Mouse (Mus musculus) spleen, postnatal 14 days (tissue): ENCODE measurements around the gene Gcsh.

Experiments
- DNase-seq, 2 experiments: peaks; one replicate each; pipeline ENCODE4 v3.0.0; 2021 to 2022; ENCODE audit warnings: low spot score in 2 of 2

Gene Gcsh

DNA sequence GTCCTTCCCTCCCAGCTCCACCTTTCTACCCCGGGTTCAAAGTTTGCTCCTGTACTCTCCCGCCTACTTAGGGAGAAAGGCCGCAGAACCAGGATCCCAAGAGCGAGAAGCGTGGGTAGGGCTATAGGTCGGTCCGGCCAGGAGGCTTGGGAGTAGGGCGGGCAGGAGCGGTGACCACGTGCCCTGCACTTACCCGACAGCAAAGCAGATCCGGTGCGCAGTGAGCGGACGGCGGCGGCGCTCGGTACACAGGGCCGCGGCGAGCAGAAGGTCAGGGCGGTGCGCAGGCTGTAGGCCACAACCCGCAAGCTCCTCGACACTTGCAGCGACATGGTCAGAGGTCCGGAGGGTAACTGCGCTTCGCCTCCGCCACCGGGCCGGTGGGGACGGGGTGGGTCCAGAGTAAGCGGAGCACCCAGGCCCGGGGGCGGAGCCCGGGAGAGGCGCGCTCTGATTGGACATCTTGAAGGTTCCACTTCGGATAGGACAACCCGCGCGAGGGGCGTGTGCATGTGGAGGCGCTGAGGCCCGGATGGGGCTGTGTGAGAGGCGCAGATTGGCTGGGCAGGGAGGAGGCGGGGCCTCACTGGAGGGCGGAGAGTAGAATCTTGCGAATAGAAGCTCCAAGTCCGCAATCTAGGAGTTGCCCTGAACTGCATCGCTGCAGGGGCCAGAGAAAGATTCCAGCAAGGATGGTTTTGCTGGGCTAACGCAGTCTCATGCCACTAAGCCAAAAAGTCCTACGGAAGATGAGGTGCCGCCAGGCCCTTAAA, at the start of gene Gcsh:
Gene Gcsh (minus strand): TSS at position 443 of the 773 bp plus-strand sequence.
- DNase-seq: peak; percentile 89 to 93

GRCm38 (mm10) chr8:117039843-117040242, 46.5 kb upstream of the Gcsh start:
- no peak for DNase-seq

DNA sequence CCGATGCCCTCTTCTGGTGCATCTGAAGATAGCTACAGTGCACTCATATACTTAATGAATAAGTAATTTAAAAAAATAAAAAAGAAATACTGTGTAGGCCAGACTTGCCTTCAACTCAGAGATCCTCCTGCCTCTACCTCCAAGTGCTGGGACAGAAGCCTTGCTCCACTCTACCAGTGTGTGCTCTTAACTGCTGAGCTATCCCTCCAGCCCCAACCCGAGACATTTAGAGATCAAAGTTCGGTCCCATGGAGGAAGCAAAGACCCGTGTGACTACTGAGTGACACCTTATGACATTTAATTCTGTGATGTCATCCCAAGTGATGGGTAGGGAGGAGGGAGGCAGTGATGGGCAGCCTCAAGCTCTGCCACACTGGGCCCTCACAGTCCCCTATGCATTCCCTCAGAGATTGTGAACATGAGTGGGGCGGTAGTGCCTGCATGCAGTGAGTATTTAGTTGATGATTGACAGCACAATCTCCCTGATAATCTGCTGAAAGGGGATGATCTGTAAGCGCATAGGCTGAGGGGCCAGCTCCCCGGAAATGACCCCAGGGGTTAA, 44.1 kb upstream of the Gcsh start:
- DNase-seq: no peak

- DNase-seq: no peak
These were observed 40.1 kb upstream of the Gcsh start for GRCm38 (mm10) chr8:117033393-117033792.

GRCm38 (mm10) chr8:117032609-117033008, 39.3 kb upstream of the Gcsh start:
- no peak for DNase-seq

GRCm38 (mm10) chr8:117031476-117031875, 38.1 kb upstream of the Gcsh start:
- no peak for DNase-seq

- DNase-seq: no peak
These were observed 35.3 kb upstream of the Gcsh start for GRCm38 (mm10) chr8:117028686-117029085.

- no peak for DNase-seq
These were observed 34.3 kb upstream of the Gcsh start for GRCm38 (mm10) chr8:117027601-117028000.

- no peak for DNase-seq
These were observed 29.1 kb upstream of the Gcsh start for GRCm38 (mm10) chr8:117022297-117022993.

- no peak for DNase-seq
These were observed 26.3 kb upstream of the Gcsh start for GRCm38 (mm10) chr8:117019323-117020275.

DNA sequence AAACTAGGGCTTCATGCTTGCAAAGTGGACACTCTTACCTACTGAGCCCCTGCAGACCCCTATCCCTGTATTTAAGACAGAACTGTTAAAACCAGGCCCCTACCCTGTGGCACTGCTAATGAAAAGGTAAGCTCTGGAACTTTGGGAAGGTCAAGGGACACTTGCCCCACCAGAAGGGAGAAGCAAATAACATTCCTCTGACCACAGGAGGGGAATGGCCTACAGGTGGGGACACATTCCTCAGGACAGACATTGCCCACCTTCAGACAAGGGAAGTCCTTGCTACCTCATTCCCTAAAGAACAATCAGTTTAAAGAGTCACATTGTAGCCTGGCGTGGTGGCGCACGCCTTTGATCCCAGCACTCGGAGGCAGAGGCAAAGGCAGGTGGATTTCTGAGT, 24.6 kb upstream of the Gcsh start:
- DNase-seq: no peak

DNA sequence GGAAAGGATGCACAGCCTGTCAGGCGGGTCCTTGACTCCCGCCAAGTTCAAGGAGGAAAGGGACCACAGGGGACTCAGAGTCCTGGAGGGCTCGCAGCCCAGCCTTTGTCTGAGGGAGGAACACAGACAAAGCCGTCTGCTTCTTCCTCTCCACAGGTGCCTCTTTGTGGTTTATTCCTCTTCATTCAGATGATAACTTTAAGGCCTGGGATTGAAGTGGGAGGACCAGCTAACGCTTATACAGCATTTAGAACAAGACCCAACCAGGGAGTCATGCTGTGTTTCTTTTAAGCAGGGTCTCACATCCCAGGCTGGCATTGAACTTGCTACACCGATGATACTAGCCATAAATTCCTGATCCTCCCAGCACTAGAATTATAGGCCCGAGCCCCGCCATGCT, 23.7 kb upstream of the Gcsh start:
- no peak for DNase-seq

DNA sequence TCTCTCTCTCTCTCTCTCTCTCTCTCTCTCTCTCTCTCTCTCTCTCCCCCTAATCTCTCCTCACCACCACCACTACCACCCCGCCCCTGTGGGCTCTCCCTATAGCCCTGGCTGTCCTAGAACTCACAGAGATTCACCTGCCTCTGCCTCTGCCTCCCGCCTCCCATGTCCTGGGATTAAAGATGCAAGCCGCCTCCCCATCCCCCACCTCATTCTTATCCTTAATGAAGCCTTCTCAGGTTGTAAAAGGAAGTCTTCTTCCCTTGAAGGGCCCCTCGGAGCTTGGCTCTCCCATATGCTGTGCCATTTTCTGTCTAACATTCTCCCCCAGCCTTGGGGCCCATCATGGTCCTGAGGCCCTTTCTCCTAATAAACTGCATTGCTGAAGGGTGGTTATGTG, 22.3 kb upstream of the Gcsh start:
- no peak for DNase-seq

DNA sequence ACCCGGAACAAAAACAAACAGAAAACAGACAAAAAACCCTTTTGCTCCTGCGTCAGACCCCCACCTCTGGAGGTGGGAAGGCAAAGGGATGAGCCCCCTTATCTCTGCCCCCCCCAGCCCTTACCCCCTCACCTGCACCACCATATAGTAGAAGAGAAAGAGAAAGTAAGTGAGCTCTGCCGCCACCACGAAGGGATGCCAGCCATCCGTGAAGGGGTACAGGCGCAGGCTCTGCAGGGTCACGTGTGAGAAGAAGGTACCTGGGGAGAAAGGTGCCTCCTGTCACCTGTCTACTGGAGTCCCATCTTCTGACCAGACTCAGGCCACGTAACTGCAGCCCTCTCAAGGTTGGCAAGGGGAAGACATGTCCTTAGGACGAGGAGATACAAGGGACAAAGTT, 18.0 kb upstream of the Gcsh start:
- DNase-seq: no peak

DNA sequence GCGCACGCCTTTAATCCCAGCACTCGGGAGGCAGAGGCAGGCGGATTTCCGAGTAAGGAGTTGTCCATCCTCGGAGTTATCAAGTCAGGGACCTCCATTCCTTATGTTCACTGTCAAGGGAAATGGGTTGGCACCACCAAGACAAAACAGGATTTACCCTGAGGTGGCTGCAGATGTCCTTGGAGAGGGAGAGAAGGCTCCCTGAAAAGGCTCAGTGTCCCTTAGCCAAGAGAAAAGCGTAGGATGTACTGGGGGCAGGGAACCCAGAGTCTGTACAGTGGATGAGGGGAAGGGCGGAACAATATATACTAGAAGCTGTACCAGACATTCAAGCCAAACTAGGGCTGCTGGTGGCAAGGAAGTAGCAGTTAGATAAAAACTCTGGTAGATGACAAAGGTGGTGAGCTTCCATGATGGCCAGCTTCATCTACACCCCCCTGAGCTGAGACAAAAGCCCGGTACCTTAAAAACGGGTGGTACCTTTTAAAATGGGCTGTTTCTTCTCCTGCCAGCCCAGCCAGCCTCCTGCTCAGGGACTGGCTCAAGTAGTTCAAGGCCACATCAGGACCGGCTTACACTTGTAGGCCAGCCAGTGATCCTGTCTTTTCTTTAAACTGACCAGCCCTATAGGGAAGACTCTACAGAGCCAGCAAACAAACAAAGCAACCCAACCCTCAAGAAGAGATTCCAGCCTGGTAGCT, 829 bp upstream of the Gcsh start:
- DNase-seq: no peak

DNA sequence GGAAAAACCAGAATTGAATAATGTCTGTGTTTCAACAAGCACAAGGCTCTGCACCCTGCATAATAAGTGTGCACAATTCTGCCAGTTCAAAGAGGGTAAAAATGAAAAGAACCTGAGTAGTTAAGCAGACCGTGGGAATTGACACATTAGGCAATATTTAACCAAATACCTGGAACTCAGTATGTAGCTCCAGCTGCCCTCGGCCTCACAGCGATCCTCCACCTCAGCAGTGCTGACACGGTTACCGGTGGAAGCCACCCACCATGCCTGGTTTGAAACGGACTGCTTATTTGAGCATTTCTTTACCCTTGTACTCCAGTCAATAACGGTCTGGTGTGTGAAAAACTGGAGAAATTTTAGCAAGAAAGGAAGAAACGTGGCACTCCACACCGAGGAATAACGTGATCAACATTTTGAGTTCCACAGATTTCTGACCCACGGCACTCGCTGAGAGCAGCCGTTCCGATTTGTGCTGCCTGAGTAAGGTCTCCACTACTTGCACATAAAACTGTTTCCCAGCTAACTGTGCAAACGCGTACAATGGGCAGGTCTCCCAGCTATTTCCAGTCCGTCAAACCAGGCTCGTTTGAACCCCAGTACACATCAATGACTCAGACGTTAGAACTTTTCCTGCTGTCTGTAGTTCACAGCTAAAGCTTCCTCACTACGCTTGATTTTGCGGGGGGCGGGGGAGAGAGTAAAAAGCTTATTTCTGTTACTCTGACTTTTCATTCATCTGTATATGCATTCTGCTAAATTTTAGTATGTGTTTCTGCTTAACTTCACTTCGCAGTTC, 963 bp downstream of the Gcsh start:
- DNase-seq: no peak

DNA sequence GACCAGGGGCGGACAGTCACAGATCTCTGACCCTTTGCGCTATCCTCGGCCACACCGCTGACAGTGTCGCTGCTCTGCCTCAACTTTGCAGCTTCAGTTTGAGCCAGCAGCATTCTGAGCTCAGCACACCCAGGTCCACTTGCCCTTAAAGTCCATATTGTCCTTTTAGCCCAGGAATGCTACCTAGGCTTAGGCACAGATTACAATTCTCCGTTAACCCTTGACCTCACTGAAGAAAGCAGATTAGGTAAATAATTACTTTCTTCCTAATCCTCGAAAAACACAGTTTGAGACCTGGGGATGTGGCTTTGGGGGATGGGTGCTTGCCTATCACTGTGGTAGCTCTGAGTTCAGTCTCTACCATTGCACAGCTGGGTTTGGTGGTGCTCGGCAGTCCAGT, 2.1 kb downstream of the Gcsh start:
- DNase-seq: no peak

DNA sequence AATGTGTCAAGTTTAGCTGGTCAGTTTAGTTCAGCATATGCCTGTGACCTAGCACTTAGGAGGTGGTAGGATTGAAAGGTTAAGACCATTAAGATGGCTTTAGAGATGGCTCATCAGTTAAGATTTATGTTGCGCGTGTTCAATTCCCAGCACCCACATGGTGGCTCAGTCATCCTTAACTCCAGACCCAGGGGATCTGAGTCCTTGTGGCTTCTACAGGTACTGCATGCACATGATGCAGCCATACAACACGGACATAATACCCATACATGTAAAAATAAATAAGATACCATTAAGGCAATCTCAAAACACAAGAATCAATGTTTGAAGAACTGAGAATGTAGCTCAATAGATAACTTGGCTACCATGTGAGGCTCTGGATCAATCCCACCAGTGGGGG, 3.5 kb downstream of the Gcsh start:
- DNase-seq: no peak

DNA sequence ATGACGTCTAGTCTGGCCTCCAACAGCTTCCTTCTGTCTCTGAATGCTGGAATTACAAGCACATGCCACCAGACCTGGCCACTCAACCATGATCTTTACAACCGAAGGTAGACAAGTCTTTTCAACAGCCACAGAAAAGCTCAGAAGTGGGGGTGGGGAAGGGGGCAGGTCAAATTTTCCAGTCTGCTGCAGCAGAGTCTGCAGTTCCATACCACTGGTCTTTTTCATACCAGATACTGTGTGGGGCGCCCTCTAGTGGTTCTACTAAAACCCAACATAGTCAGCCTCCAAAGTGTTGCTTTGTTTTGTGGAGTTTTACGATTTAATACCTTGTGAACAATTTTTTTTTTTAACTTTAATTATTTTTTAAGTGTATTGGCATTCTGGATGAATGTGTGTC, 13.2 kb downstream of the Gcsh start:
- peak in 1 of 2 experiments; percentile 48 for DNase-seq

DNA sequence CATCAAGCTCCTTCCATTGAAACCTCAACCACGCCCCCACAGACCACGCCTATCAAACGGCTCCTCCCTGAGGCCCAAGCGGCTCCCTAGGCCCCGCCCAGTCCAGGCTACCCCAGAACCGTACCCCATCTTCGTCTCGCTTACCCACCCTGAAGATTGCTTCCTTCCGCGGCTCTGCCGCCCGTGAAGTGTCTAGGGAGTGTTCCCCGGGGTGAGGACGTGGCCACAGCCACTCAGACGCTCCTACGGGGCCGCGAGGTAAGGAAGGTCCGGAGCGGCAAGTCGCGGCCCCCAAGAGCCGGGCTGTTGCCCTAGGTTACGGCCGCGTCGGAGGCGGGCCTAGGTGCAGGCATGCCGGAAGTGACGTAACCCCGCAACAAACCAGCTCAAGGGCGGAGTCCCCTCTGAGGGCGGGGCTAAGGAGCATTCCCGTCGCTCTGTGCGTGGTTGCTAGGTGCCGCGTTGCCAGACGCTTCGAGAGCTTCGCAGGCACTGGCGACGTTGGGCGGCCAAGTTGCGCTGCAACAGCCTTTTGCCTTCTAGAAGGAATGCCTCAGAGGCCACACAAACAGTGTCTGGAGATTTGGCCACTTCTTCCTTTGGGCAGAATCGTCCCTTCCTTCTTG, 14.6 kb downstream of the Gcsh start, which contains the start of gene 1700030J22Rik:
Gene 1700030J22Rik (minus strand): TSS at position 329 of the 626 bp plus-strand sequence.
- peak; percentile 93 to 97 for DNase-seq
